Mouse (Mus musculus) frontal cortex, adult 2 months (tissue): ENCODE measurements at regions not wholly inside any gene's neighbourhood (a gene's known extent, or its start where the extent isn't known, plus 50 kb on each side); places are given as distances from the start of the nearest gene placed in this dataset.
A peak's percentile ranks its signal among the peaks of the same experiment; 100 is the strongest.
"Not testable (repeated sequence)": the region's sequence is repeated elsewhere in the genome, so short reads cannot be mapped to it uniquely, and the experiment has no call there.

Source experiments
- DNase-seq, 2 experiments: peaks; one replicate each; pipeline ENCODE4 v3.0.0; 2022; ENCODE audit warnings: low spot score in 1 of 2; ENCODE audit errors: extremely low spot score in 1 of 2

GRCm38 (mm10) chr13:39566491-39566890 is 605.8 kb upstream of the Slc35b3 start:
- no peak for DNase-seq

- no peak for DNase-seq
These were observed 577.2 kb upstream of the Slc35b3 start for GRCm38 (mm10) chr13:39537724-39538440.

- peak in 1 of 2 experiments; percentile 1 for DNase-seq
These were observed 565.8 kb upstream of the Slc35b3 start for GRCm38 (mm10) chr13:39526469-39526868.

GRCm38 (mm10) chr13:39523856-39524301 is 563.2 kb upstream of the Slc35b3 start:
- DNase-seq, result no peak

GRCm38 (mm10) chr13:39523246-39523850 is 562.7 kb upstream of the Slc35b3 start:
- no peak for DNase-seq

DNA sequence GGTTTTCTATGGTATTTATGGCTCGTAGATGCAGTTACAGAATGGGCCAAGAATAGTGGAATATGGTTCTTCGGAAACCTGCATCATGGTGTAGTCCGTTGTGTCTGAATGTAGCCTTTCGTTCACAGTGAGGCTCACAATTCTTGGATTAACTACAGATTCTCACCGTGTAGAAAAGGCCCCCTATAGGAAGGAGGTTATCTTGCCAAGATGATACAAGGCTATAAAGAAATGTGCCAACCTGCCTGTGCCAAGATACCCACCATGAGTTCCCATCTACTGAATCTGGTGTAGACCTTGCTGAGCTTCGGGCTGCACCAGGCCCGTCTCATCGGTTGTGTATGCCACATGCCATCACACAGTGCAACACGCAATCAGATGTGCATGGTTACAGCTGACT is 560.2 kb upstream of the Slc35b3 start:
- no peak for DNase-seq

DNA sequence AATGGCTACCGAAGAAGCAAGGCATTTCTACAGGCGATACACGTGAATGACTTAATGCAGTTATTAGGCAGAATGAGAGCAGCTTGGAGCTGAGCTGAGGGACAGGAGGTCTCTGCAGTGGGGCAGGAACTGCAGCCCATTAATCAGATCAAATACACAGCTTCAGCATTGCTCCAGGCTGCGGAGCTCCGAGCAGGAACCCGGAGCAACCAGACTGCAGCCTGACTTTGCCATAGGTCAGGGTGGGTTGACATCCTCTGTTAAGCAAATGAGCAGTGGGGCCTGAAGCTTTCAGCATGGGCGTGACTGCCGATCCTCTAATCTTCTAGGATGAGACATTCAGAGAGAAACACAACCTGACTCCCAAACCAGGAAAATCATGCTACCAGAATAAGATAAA is 555.4 kb upstream of the Slc35b3 start:
- no peak for DNase-seq

- DNase-seq, result no peak
These were observed 529.1 kb upstream of the Slc35b3 start for GRCm38 (mm10) chr13:39489806-39490205.

DNA sequence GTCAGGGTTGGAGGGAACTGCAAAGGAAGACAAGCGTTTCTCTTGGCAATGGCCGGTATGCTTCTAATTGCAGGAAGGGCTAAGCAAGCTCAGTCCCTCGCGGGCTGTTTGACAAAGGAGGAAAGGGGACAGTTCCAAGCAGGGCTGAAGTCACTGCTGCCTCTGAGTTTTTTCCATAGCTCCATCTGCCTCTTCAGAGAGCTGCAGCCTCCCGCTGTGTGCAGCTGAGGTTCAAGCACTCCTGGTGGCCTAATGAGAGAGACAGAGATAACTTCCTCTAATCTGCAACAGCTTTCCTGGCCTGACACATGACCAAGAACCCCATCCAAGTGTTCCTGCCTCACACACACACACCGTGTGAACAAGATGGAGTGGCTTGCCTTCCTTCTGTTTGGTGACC is 511.9 kb upstream of the Slc35b3 start:
- no peak for DNase-seq

- DNase-seq, result no peak
These were observed 481.1 kb upstream of the Slc35b3 start for GRCm38 (mm10) chr13:39441799-39442198.

DNA sequence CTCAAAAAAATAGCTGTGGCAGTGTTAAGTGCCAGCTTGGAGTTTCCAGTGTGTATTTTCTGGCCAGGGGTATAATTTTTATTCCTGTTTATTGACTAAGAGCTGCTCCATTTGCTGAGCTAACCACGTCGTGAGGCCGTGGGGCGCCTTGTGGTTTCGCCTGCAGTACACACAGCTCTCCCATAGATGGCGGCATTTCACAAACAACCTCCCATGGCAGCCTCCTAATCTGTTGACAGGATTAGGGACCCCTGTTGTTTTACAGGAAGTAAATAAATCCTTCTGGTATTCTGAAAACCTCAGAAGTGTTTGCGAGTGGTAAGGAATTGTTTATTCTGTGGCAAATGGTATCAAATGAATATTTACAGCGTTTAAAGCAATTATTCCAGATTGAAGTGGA is 480.2 kb upstream of the Slc35b3 start:
- peak; percentile 11 to 75 for DNase-seq

- no peak for DNase-seq
These were observed 479.7 kb upstream of the Slc35b3 start for GRCm38 (mm10) chr13:39440336-39440735.

- DNase-seq, result no peak
These were observed 467.3 kb upstream of the Slc35b3 start for GRCm38 (mm10) chr13:39427996-39428395.

GRCm38 (mm10) chr13:39425944-39426343 is 465.3 kb upstream of the Slc35b3 start:
- no peak for DNase-seq

GRCm38 (mm10) chr13:39418127-39418526 is 457.5 kb upstream of the Slc35b3 start:
- DNase-seq, result no peak

GRCm38 (mm10) chr13:39411471-39412251 is 451.0 kb upstream of the Slc35b3 start:
- no peak for DNase-seq

GRCm38 (mm10) chr13:39392589-39392988 is 431.9 kb upstream of the Slc35b3 start:
- DNase-seq, result no peak

- DNase-seq, result not testable (repeated sequence)
These were observed 431.5 kb upstream of the Slc35b3 start for GRCm38 (mm10) chr13:39392151-39392550.

GRCm38 (mm10) chr13:39376677-39377076 is 416.0 kb upstream of the Slc35b3 start:
- no peak for DNase-seq

DNA sequence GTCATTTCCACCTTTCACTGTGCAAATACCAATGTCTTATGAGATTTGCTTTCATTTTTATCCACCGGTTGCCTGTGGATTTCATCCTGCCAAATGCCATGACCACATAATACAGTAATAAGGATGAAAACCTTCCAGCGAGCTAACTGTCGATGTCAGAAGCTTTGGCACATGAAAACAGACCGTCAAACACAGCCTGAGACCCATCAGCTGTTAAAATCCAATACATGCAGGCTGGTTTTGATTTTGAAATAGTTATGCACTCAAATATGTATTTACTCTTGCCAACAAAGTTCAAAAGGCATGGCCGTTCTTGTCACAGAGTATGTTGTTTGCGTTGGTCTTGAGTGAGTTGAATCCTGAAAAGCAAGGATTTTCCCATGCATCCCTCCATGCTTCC is 415.6 kb upstream of the Slc35b3 start:
- no peak for DNase-seq

- DNase-seq, result no peak
These were observed 411.9 kb upstream of the Slc35b3 start for GRCm38 (mm10) chr13:39372565-39372964.

DNA sequence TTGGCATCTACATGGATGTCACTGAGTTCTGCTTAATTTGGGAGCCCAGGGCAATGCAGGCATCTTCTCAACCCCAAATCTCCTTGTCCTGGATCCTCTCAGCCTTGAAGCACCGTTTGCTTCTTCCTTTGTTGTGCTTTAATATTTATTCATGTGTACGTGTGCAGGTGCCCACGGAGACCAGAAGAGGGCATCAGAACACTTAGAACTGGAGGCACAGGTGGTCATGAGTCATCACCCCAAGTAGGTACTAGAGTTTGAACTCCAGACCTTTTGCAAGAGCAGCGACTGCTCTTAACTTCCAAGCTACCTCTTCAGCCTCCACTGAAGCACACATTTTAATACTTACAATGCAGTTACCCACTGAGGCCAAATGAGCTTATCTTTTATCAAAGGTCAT is 403.0 kb upstream of the Slc35b3 start:
- no peak for DNase-seq
